Mouse (Mus musculus): ENCODE data around the gene Ints12. TPM values are rescaled to one million over a fixed set of nuclear protein-coding genes. Genes with fewer than 3 reads are reported as not detected.

Gene Ints12
- polyA plus RNA-seq, 1 experiment from 2014 or later = 11.9 TPM

DNA sequence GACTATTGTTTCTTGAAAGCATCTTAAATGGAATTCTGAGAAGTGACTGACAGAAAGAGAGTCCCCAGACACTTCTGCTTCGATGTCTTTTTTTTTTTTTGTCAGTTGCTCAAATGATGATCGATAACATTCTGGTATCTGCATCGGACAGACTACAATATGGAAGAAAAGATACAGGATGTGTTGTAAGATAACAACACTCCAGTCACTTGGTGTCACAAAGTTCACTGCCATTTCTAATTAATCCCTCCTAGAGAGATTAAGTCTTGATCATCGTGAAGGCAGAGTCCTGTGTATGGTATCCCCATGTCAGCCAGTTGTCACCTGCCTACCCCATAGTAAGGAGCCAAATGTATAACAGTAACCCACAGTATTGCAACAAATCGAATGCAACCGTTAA is 60.0 kb downstream of the Ints12 start:
- no peak overlapping the region for H3K27ac ChIP-seq (replicated peaks in 1 of 2; ENCODE audit: control insufficient read depth in 1 of 2, insufficient read depth in 1 of 2, low read depth in 2 of 2, low read length in 2 of 2)
- no peak overlapping the region for H3K9ac ChIP-seq (ENCODE audit: low read length)
- H3K9me3 ChIP-seq (ENCODE audit: control insufficient read depth, low read length) = no peaks in the 10 kb centered on the region
- H3K4me3 ChIP-seq (ENCODE audit: control insufficient read depth in 1 of 2, insufficient read depth in 1 of 2, low read depth in 1 of 2, low read length in 2 of 2) = no peak overlapping the region
- H3K4me1 ChIP-seq (ENCODE audit: control insufficient read depth in 2 of 2, insufficient read depth in 2 of 2, low read length in 2 of 2) = no peaks in the 10 kb centered on the region
- H3K4me2 ChIP-seq (ENCODE audit: low read length) = no peak overlapping the region
- WGBS = 77% methylated on average over 6 of the region's 6 CpGs
- ATAC-seq (ENCODE audit: insufficient number of reproducible peaks, insufficient read depth, low FRiP score, low read depth) = no peak
- H3K27me3 ChIP-seq (ENCODE audit: control insufficient read depth, insufficient read depth, low read length) = no peaks in the 10 kb centered on the region
- H3K36me3 ChIP-seq (ENCODE audit: control insufficient read depth, insufficient read depth, low read length) = no peaks in the 10 kb centered on the region

DNA sequence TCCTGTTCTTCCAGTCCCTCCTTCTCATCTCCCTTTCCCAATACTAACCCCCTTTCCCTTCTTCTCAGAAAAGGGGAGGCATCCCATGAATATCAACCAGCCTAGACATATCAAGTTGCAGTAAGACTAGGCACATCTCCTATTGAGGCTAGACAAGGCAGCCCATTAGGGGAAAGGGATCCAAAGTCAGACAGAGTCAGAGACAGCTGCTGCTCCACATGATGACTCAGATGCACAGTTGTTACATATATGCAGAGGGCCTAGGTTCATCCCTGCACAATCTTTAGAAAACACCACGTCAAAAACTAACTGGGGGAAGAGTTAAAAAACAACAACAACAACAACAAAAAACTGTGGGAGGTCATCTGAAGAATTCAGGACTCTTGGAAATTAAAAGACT is 61.2 kb downstream of the Ints12 start:
- H3K27ac ChIP-seq (replicated peaks in 1 of 2; ENCODE audit: control insufficient read depth in 1 of 2, insufficient read depth in 1 of 2, low read depth in 2 of 2, low read length in 2 of 2) = no peak overlapping the region
- H3K36me3 ChIP-seq (ENCODE audit: control insufficient read depth, insufficient read depth, low read length) = no peaks in the 10 kb centered on the region
- no peak overlapping the region for H3K9ac ChIP-seq (ENCODE audit: low read length)
- H3K4me2 ChIP-seq (ENCODE audit: low read length) = no peak overlapping the region
- ATAC-seq (ENCODE audit: insufficient number of reproducible peaks, insufficient read depth, low FRiP score, low read depth) = no peak
- no peak overlapping the region for H3K4me3 ChIP-seq (ENCODE audit: control insufficient read depth in 1 of 2, insufficient read depth in 1 of 2, low read depth in 1 of 2, low read length in 2 of 2)
- H3K27me3 ChIP-seq (ENCODE audit: control insufficient read depth, insufficient read depth, low read length) = no peaks in the 10 kb centered on the region
- H3K4me1 ChIP-seq (ENCODE audit: control insufficient read depth in 2 of 2, insufficient read depth in 2 of 2, low read length in 2 of 2) = no peaks in the 10 kb centered on the region
- WGBS = 45% methylated on average over 1 of the region's 1 CpGs
- no peaks in the 10 kb centered on the region for H3K9me3 ChIP-seq (ENCODE audit: control insufficient read depth, low read length)

GRCm38 (mm10) chr3:133153629-133154028 is 62.0 kb downstream of the Ints12 start:
- Histone ChIP-seq H3K36me3 (ENCODE audit: control insufficient read depth, insufficient read depth, low read length) (no peaks in the 10 kb centered on the region), H3K27me3 (ENCODE audit: control insufficient read depth, insufficient read depth, low read length) (no peaks in the 10 kb centered on the region), H3K4me1 (ENCODE audit: control insufficient read depth in 2 of 2, insufficient read depth in 2 of 2, low read length in 2 of 2) (no peaks in the 10 kb centered on the region), H3K9me3 (ENCODE audit: control insufficient read depth, low read length) (no peaks in the 10 kb centered on the region), H3K4me3 (ENCODE audit: control insufficient read depth in 1 of 2, insufficient read depth in 1 of 2, low read depth in 1 of 2, low read length in 2 of 2) (no peak overlapping the region), H3K27ac (replicated peaks in 1 of 2; ENCODE audit: control insufficient read depth in 1 of 2, insufficient read depth in 1 of 2, low read depth in 2 of 2, low read length in 2 of 2) (no peak overlapping the region), H3K4me2 (ENCODE audit: low read length) (no peak overlapping the region), H3K9ac (ENCODE audit: low read length) (no peak overlapping the region)
- WGBS = 69% methylated on average over 6 of the region's 6 CpGs
- ATAC-seq (ENCODE audit: insufficient number of reproducible peaks, insufficient read depth, low FRiP score, low read depth) = no peak

GRCm38 (mm10) chr3:133154683-133155082 is 63.0 kb downstream of the Ints12 start:
- no peaks in the 10 kb centered on the region for H3K36me3 ChIP-seq (ENCODE audit: control insufficient read depth, insufficient read depth, low read length)
- no peaks in the 10 kb centered on the region for H3K27me3 ChIP-seq (ENCODE audit: control insufficient read depth, insufficient read depth, low read length)
- H3K4me1 ChIP-seq (ENCODE audit: control insufficient read depth in 2 of 2, insufficient read depth in 2 of 2, low read length in 2 of 2) = no peaks in the 10 kb centered on the region
- no peak overlapping the region for H3K4me3 ChIP-seq (ENCODE audit: control insufficient read depth in 1 of 2, insufficient read depth in 1 of 2, low read depth in 1 of 2, low read length in 2 of 2)
- H3K4me2 ChIP-seq (ENCODE audit: low read length) = no peak overlapping the region
- WGBS = 77% methylated on average over 8 of the region's 8 CpGs
- H3K27ac ChIP-seq (replicated peaks in 1 of 2; ENCODE audit: control insufficient read depth in 1 of 2, insufficient read depth in 1 of 2, low read depth in 2 of 2, low read length in 2 of 2) = no peak overlapping the region
- no peak overlapping the region for H3K9ac ChIP-seq (ENCODE audit: low read length)
- no peak for ATAC-seq (ENCODE audit: insufficient number of reproducible peaks, insufficient read depth, low FRiP score, low read depth)
- no peaks in the 10 kb centered on the region for H3K9me3 ChIP-seq (ENCODE audit: control insufficient read depth, low read length)

DNA sequence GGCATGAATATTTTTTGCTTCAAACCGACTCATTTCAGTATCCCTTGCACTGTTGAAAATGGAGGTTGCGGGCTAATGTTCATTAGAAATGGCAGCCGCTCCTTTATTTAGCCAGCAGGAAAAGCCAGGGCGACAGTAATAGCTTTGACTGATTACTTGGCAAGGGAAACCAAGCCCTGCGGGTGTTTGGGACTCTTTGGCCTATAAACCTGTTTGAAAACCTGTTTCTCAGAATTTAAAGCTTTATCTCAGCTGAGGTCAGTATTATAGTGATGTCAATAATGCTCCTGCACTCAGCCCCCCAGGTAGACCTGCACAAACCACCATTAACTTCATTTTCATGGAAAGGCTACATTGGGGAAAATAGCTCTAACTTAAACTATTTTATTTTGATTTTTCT is 66.6 kb downstream of the Ints12 start:
- ATAC-seq (ENCODE audit: insufficient number of reproducible peaks, insufficient read depth, low FRiP score, low read depth) = no peak
- Histone ChIP-seq H3K4me3 (ENCODE audit: control insufficient read depth in 1 of 2, insufficient read depth in 1 of 2, low read depth in 1 of 2, low read length in 2 of 2) (no peak overlapping the region), H3K4me2 (ENCODE audit: low read length) (no peak overlapping the region), H3K9me3 (ENCODE audit: control insufficient read depth, low read length) (no peaks in the 10 kb centered on the region), H3K27ac (replicated peaks in 1 of 2; ENCODE audit: control insufficient read depth in 1 of 2, insufficient read depth in 1 of 2, low read depth in 2 of 2, low read length in 2 of 2) (no peak overlapping the region), H3K27me3 (ENCODE audit: control insufficient read depth, insufficient read depth, low read length) (no peaks in the 10 kb centered on the region), H3K9ac (ENCODE audit: low read length) (no peak overlapping the region), H3K4me1 (ENCODE audit: control insufficient read depth in 2 of 2, insufficient read depth in 2 of 2, low read length in 2 of 2) (no peaks in the 10 kb centered on the region), H3K36me3 (ENCODE audit: control insufficient read depth, insufficient read depth, low read length) (no peaks in the 10 kb centered on the region)
- WGBS = 79% methylated on average over 5 of the region's 5 CpGs

Other genes starting within 250 kb of the Ints12 start
- 18.2 and 21.8 TPM in 2 replicates for gene Npnt, start 141.5 kb upstream of the Ints12 start, polyA plus RNA-seq (2014; fragmentation: Nextera tagmentation; extraction: Ambion mirVana)
- 4.1 and 4.9 TPM in 2 replicates for gene Gstcd, start 193 bp downstream of the Ints12 start, polyA plus RNA-seq (2014; fragmentation: Nextera tagmentation; extraction: Ambion mirVana)
- 0.03 and 0.14 TPM in 2 replicates for gene Arhgef38, start 143.1 kb downstream of the Ints12 start, polyA plus RNA-seq (2014; fragmentation: Nextera tagmentation; extraction: Ambion mirVana)
- 134 and 145 TPM in 2 replicates for gene Ppa2, start 218.3 kb downstream of the Ints12 start, polyA plus RNA-seq (2014; fragmentation: Nextera tagmentation; extraction: Ambion mirVana)